Mouse (Mus musculus) liver, embryonic 11.5 days (tissue): ENCODE results near the gene Setd3. TPM values are rescaled to one million over a fixed set of nuclear protein-coding genes. Genes with fewer than 3 reads are reported as not detected.

Experiments used
- ATAC-seq: fragments of 200-750 bp; cut with Nextera tagmentation; replicated peaks from 2 replicates; pipeline ENCODE4 v1.8.0; 2017; ENCODE audit warnings: moderate number of reproducible peaks, mild to moderate bottlenecking, moderate TSS enrichment, moderate library complexity; ENCODE audit not compliant: low FRiP score
- DNase-seq: peaks from one replicate; pipeline ENCODE4 v3.0.0-alpha.2; 2017; ENCODE audit warnings: low spot score
- H3K27ac ChIP-seq: fragments of 300-500 bp; sonication (generic); 2 replicates; pipeline ENCODE4 v1.5.1; 2014; ENCODE audit warnings: mild to moderate bottlenecking, low read depth, low read length, control low read depth
- H3K27me3 ChIP-seq: fragments of 300-500 bp; sonication (generic); replicated peaks from 2 replicates; pipeline ENCODE4 v1.6.1; 2014; ENCODE audit warnings: low read length, mixed read lengths; ENCODE audit not compliant: control insufficient read depth, insufficient read depth
- H3K36me3 ChIP-seq: fragments of 300-500 bp; sonication (generic); 2 replicates; pipeline ENCODE4 v1.6.1; 2014; ENCODE audit warnings: mild to moderate bottlenecking, low read length, moderate library complexity, mixed read lengths; ENCODE audit not compliant: control insufficient read depth, insufficient read depth
- H3K4me1 ChIP-seq: fragments of 300-500 bp; sonication (generic); replicated peaks from 2 replicates; pipeline ENCODE4 v1.6.1; 2014; ENCODE audit warnings: low read length, mixed read lengths; ENCODE audit not compliant: control insufficient read depth, insufficient read depth
- H3K4me2 ChIP-seq: fragments of 300-500 bp; sonication (generic); 2 replicates; pipeline ENCODE4 v1.6.1; 2014; ENCODE audit warnings: mild to moderate bottlenecking, control low read depth, moderate library complexity
- H3K4me3 ChIP-seq: fragments of 300-500 bp; sonication (generic); 2 replicates; pipeline ENCODE4 v1.5.1; 2014; ENCODE audit warnings: low read depth, low read length, control low read depth
- H3K9ac ChIP-seq: fragments of 300-500 bp; sonication (generic); 2 replicates; pipeline ENCODE4 v1.6.1; 2014; ENCODE audit warnings: low read depth, low read length, control low read depth
- H3K9me3 ChIP-seq: fragments of 300-500 bp; sonication (generic); 2 replicates; pipeline ENCODE4 v1.6.1; 2016; ENCODE audit warnings: low read length, inconsistent platforms, mixed read lengths; ENCODE audit not compliant: control insufficient read depth
- WGBS: fragments of 180-500 bp; shearing (Covaris S2); extraction: QIAGEN DNeasy Blood & Tissue Kit; methylation state at CpG from one replicate; pipeline ENCODE4 v1.1.7; 2014; 5-methylcytosine and 5-hydroxymethylcytosine counted together
- polyA plus RNA-seq: library from polyadenylated mRNA; unstranded; fragments of >200 nt; fragmentation: Nextera tagmentation; extraction: Ambion mirVana; gene quantifications from 2 replicates; pipeline ENCODE4 v1.2.1, GENCODE M21; 2014

Gene Setd3
- polyA plus RNA-seq, 1 experiment from 2014 or later: 73.3 TPM

DNA sequence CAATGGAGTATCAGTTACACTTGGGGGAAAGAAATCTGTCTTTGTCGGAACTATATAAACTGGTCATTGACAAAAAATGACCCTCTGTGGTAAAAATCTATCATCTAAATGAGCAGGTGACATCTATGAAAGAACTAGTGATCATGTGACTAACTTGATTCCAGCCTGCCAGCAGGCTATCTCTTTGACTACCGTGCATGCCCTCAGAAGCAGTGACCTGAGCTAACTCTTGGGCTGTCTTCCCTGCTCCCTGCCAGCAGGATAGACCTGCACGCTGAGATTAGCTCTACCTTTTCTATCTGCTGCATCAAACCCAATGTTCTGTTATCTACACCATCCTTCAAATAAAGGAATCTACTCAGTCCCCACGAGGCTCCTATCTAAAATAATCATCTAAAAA is 6.5 kb downstream of the Setd3 start:
- Histone ChIP-seq H3K9me3 (no peaks in the 10 kb centered on the region), H3K4me2 (no peak overlapping the region), H3K4me1 (peaks cover 26% of the 10 kb centered on the region), H3K27me3 (no peaks in the 10 kb centered on the region), H3K36me3 (no peaks in the 10 kb centered on the region), H3K4me3 (no peak overlapping the region), H3K9ac (no peak overlapping the region), H3K27ac (no peak overlapping the region)
- no peak for DNase-seq
- WGBS: 61% methylated on average over 4 of the region's 4 CpGs
- no peak for ATAC-seq

DNA sequence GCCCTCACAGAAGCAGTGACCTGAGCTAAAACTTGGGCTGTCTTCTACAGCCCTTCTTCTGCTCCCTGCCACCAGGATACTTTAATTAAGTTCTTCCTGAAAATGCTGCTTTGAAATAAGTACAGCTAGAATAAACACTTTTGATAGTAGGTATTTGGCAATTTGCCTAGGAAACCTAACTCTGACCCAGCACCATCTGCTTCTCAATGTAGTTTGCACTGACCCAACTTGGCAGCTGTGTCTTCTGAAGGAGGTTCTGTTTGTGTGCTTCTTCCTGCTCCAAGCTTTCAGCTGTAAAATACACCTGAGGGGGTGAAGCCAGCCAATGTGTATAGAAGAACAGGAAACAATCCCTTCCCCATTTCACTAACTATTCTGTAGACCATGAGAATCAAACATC is 7.8 kb downstream of the Setd3 start:
- H3K4me3 ChIP-seq: no peak overlapping the region
- H3K4me2 ChIP-seq: no peak overlapping the region
- no peaks in the 10 kb centered on the region for H3K36me3 ChIP-seq
- H3K4me1 ChIP-seq: peaks cover 21% of the 10 kb centered on the region
- no peak for ATAC-seq
- no peaks in the 10 kb centered on the region for H3K27me3 ChIP-seq
- DNase-seq: no peak
- no peak overlapping the region for H3K9ac ChIP-seq
- H3K27ac ChIP-seq: no peak overlapping the region
- no peaks in the 10 kb centered on the region for H3K9me3 ChIP-seq

DNA sequence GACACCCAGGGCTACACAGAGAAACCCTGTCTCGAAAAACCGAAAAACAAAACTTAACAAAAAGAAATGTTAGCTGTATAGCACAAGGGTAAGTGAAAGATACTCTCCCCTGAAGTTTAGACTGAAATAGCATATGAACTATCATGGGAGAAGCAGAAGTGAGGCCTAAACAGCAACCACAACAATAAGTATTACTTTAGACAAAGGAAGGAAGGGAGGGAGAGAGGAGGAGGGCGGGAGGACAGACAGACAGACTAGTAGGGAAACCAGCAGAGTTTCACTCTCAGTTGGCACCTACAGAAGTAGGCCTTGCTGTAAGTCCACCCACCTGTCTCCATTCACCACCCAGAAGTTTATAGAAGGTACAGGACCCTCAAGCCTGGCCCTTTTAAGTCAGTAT is 8.6 kb downstream of the Setd3 start:
- 79% methylated on average over 3 of the region's 3 CpGs for WGBS
- no peaks in the 10 kb centered on the region for H3K36me3 ChIP-seq

DNA sequence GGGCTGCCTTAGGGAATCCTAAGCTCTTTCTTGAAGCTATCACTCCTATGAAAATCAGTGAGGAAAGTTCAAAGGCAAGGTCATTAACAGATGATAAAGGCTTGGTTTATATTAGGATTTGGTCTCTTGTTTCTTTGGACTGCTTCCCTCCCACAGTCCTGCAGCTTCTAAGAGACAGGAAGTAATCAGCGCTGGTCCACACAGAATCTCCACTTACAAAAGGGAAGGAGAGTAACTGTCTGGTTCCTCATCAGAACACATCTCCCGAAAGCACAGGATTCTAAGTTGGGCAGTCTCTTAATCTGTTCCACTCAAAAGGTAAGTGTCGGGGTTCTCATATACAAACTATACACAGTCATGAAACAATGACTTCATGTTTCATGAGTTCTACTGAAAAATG is 10.2 kb downstream of the Setd3 start:
- H3K9me3 ChIP-seq: no peaks in the 10 kb centered on the region
- H3K4me2 ChIP-seq: no peak overlapping the region
- 59% methylated on average over 3 of the region's 3 CpGs for WGBS
- no peak overlapping the region for H3K4me3 ChIP-seq
- H3K4me1 ChIP-seq: peaks cover 19% of the 10 kb centered on the region
- H3K9ac ChIP-seq: no peak overlapping the region
- 0 out of 2 replicates have a peak, but pooled peaks cover 2% of the 10 kb centered on the region for H3K36me3 ChIP-seq
- ATAC-seq (no peak), DNase-seq (no peak)
- no peaks in the 10 kb centered on the region for H3K27me3 ChIP-seq
- H3K27ac ChIP-seq: no peak overlapping the region

More for the DNA sequence above, 8.6 kb downstream of the Setd3 start:
- no peak overlapping the region for H3K4me3 ChIP-seq
- no peaks in the 10 kb centered on the region for H3K27me3 ChIP-seq
- peaks cover 21% of the 10 kb centered on the region for H3K4me1 ChIP-seq
- DNase-seq (no peak), ATAC-seq (no peak)
- no peak overlapping the region for H3K4me2 ChIP-seq
- no peak overlapping the region for H3K27ac ChIP-seq
- no peaks in the 10 kb centered on the region for H3K9me3 ChIP-seq
- H3K9ac ChIP-seq: no peak overlapping the region

DNA sequence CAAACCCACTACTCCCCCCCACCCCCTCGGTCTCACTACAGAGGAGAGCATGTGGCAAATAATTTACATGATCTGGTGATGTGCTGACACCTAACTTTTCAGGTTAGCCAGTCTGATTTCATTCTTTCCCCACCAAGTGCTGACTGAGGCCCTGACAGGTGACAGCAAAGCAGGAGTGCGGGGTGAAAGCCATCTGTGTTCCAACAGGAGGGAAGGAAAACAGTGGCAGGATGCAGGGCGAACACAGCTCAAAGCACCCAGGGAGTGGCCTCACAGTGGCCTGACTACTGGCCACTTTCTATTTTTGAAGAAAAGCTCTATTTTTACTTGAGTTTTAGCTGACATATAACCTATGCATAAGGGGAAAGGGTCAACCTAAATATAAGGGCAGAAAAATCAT is 15.4 kb downstream of the Setd3 start:
- Histone ChIP-seq H3K9me3 (no peaks in the 10 kb centered on the region), H3K4me2 (no peak overlapping the region), H3K36me3 (peaks cover 20% of the 10 kb centered on the region), H3K4me1 (no peaks in the 10 kb centered on the region), H3K9ac (no peak overlapping the region), H3K27me3 (no peaks in the 10 kb centered on the region), H3K27ac (no peak overlapping the region), H3K4me3 (no peak overlapping the region)
- WGBS: 92% methylated on average over 3 of the region's 3 CpGs
- DNase-seq (no peak), ATAC-seq (no peak)

DNA sequence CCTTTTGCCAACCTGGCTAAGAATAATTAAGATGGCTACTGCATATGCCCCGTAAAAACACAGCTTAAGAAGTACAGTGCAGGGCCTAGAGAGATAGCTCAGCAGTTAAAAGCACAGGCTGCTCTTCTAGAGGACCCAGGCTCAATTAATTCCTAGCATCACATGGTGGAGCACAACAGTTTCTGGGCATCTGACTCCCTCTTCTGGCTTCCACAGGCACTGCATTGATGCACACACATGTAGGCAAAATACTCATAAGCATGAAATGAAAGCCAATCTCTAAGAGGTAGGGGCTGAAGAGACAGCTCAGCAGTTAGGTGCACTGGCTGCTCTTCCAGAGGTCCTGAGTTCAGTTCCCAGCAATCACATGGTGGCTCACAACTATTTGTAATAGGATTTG is 17.1 kb downstream of the Setd3 start:
- ATAC-seq: no peak
- Histone ChIP-seq H3K27me3 (no peaks in the 10 kb centered on the region), H3K9ac (no peak overlapping the region), H3K4me3 (no peak overlapping the region), H3K4me1 (no peaks in the 10 kb centered on the region), H3K27ac (no peak overlapping the region), H3K4me2 (no peak overlapping the region), H3K36me3 (peaks cover 25% of the 10 kb centered on the region), H3K9me3 (no peaks in the 10 kb centered on the region)
- WGBS: 87% methylated on average over 1 of the region's 1 CpGs
- DNase-seq: no peak

DNA sequence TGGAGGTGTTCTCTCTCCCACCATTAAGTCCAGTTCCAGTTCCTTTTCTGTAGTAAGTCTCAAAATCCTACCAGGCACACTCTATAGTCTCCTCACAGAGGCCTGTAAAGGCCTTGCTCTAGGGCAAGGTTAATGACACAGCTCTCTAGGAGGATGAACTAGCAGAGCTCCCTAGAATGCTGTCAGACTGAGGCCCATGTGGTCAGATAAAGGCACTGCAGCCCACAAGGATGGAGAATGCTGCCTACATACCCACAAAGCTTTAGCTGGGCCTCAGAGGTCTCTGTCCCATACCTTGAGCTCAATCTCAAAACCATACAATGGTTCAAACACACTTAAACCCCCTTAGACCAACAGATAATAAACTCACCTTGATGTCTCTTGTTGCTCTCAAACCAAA is 19.3 kb downstream of the Setd3 start:
- Histone ChIP-seq H3K27ac (no peak overlapping the region), H3K36me3 (peaks cover 25% of the 10 kb centered on the region)
- ATAC-seq: no peak

DNA sequence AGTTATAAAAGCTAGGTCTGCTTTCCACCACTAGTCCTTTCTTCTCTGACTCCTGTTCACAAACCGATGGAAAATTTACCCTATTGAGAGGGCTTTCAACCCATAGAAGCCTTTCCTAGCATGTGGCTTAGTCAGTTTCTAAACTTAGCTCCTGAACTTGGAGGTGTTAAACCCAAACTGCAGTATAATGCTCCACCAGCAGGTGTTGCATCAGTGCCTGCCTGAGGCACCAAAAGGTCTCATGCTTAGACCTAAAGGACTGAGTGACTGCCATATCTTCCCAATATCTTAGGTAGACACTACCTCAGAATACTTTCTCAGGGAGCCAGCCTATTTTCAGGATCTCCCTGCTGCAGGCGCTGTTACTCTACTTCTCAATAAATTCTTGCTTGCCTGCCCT is 26.4 kb downstream of the Setd3 start:
- Histone ChIP-seq H3K36me3 (peaks cover 6% of the 10 kb centered on the region), H3K4me3 (no peak overlapping the region)

More for the DNA sequence above, 19.3 kb downstream of the Setd3 start:
- no peaks in the 10 kb centered on the region for H3K27me3 ChIP-seq
- no peak overlapping the region for H3K9ac ChIP-seq
- no peaks in the 10 kb centered on the region for H3K4me1 ChIP-seq
- no peak overlapping the region for H3K4me2 ChIP-seq
- no peaks in the 10 kb centered on the region for H3K9me3 ChIP-seq
- no peak for DNase-seq
- no peak overlapping the region for H3K4me3 ChIP-seq

DNA sequence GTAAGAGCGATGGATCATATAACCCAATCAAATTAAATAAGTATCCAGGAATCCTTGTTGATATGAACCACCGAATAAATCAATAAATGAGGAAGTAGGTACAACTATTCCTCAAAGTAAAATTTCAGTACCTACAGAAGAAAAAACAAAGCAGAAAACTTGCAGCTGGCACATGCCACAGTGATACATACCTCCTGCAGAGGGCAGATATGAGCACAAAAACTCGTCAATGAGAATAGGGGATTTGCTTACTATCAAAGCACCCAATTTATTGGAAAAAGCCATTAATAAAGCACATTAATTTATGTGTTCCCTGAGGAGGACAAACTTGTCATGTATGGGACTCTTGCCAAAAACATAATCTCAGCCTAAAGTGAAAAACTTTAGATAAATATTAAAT is 29.4 kb downstream of the Setd3 start:
- WGBS: 73% methylated on average over 3 of the region's 3 CpGs
- no peak overlapping the region for H3K4me3 ChIP-seq
- H3K9ac ChIP-seq: no peak overlapping the region
- no peak overlapping the region for H3K4me2 ChIP-seq
- H3K4me1 ChIP-seq: no peaks in the 10 kb centered on the region
- peaks cover 4% of the 10 kb centered on the region for H3K36me3 ChIP-seq
- DNase-seq (no peak), ATAC-seq (no peak)
- H3K27ac ChIP-seq: no peak overlapping the region
- H3K9me3 ChIP-seq: no peaks in the 10 kb centered on the region
- no peaks in the 10 kb centered on the region for H3K27me3 ChIP-seq

More for the DNA sequence above, 26.4 kb downstream of the Setd3 start:
- Histone ChIP-seq H3K4me2 (no peak overlapping the region), H3K9ac (no peak overlapping the region), H3K9me3 (no peaks in the 10 kb centered on the region), H3K4me1 (no peaks in the 10 kb centered on the region), H3K27ac (no peak overlapping the region), H3K27me3 (no peaks in the 10 kb centered on the region)
- ATAC-seq: no peak; the same call in 1 of the 2 replicates
- WGBS: 95% methylated on average over 2 of the region's 2 CpGs
- no peak for DNase-seq
